Mouse (Mus musculus): ENCODE measurements around the gene Dus1l.
"Not testable (repeated sequence)": the region's sequence is repeated elsewhere in the genome, so short reads cannot be mapped to it uniquely, and the experiment has no call there.

Gene Dus1l

GRCm38 (mm10) chr11:120777123-120777522 is 19.1 kb downstream of the Dus1l start:
- DNase-seq (ENCODE audit: low spot score in 2 of 2) = no peak

GRCm38 (mm10) chr11:120775774-120776469 is 20.3 kb downstream of the Dus1l start:
- DNase-seq (ENCODE audit: low spot score in 2 of 2) = peak in 1 of 2 experiments; percentile 97

- DNase-seq (ENCODE audit: low spot score in 2 of 2) = no peak
Measured at GRCm38 (mm10) chr11:120773463-120774190, 22.6 kb downstream of the Dus1l start.

- no peak for DNase-seq (ENCODE audit: low spot score in 2 of 2)
Measured at GRCm38 (mm10) chr11:120772749-120773148, 23.5 kb downstream of the Dus1l start.

GRCm38 (mm10) chr11:120768206-120768605 is 28.0 kb downstream of the Dus1l start:
- DNase-seq (ENCODE audit: low spot score in 2 of 2) = no peak

- DNase-seq (ENCODE audit: low spot score in 2 of 2) = not testable (repeated sequence)
Measured at GRCm38 (mm10) chr11:120767023-120767422, 29.2 kb downstream of the Dus1l start.

GRCm38 (mm10) chr11:120763121-120763999 is 32.8 kb downstream of the Dus1l start:
- DNase-seq (ENCODE audit: low spot score in 2 of 2) = not testable (repeated sequence)

- DNase-seq (ENCODE audit: low spot score in 2 of 2) = not testable (repeated sequence)
Measured at GRCm38 (mm10) chr11:120762672-120763041, 33.5 kb downstream of the Dus1l start, which contains the start of gene Hmga1b. Gene Hmga1b (plus strand): TSS chr11:120762794.

- DNase-seq (ENCODE audit: low spot score in 2 of 2) = no peak
Measured at GRCm38 (mm10) chr11:120761811-120762671, 34.2 kb downstream of the Dus1l start.

- DNase-seq (ENCODE audit: low spot score in 2 of 2) = no peak
Measured at GRCm38 (mm10) chr11:120760236-120760635, 36.0 kb downstream of the Dus1l start.

GRCm38 (mm10) chr11:120751606-120752005 is 44.6 kb downstream of the Dus1l start:
- no peak for DNase-seq (ENCODE audit: low spot score in 2 of 2)

- no peak for DNase-seq (ENCODE audit: low spot score in 2 of 2)
Measured at GRCm38 (mm10) chr11:120749430-120749829, 46.8 kb downstream of the Dus1l start.

GRCm38 (mm10) chr11:120747974-120748373 is 48.2 kb downstream of the Dus1l start:
- no peak for DNase-seq (ENCODE audit: low spot score in 2 of 2)

- DNase-seq (ENCODE audit: low spot score in 2 of 2) = no peak
Measured at GRCm38 (mm10) chr11:120744121-120744701, 52.0 kb downstream of the Dus1l start.

- no peak for DNase-seq (ENCODE audit: low spot score in 2 of 2)
Measured at GRCm38 (mm10) chr11:120740981-120741380, 55.2 kb downstream of the Dus1l start.

Measured in left cerebral cortex, adult 9 months (tissue).